Mouse (Mus musculus) limb, embryonic 15.5 days (tissue): ENCODE data around the gene Dio1. TPM values are rescaled to one million over a fixed set of nuclear protein-coding genes. Genes with fewer than 3 reads are reported as not detected.

ENCODE experiments used
- polyA plus RNA-seq: library from polyadenylated mRNA; unstranded; fragments of >200 nt; fragmentation: Nextera tagmentation; extraction: Ambion mirVana; gene quantifications from 2 replicates; pipeline ENCODE4 v1.2.1, GENCODE M21; 2015

Dio1 gene
- polyA plus RNA-seq, 1 experiment from 2014 or later = 0.31 TPM

Other genes with a start within 250 kb of the Dio1 start
- gene Mrpl37, start 240.3 kb downstream of the Dio1 start, polyA plus RNA-seq = 87.8 and 88.3 TPM in 2 replicates
- gene Cyb5rl, start 240.2 kb downstream of the Dio1 start, polyA plus RNA-seq = 8.0 and 8.4 TPM in 2 replicates
- gene Cdcp2, start 210.3 kb downstream of the Dio1 start, polyA plus RNA-seq = not detected in 2 replicates
- 541 and 572 TPM in 2 replicates for gene Tmem59, start 128.8 kb downstream of the Dio1 start, polyA plus RNA-seq
- 28.4 and 53.4 TPM in 2 replicates for gene Tceanc2, start 128.1 kb downstream of the Dio1 start, polyA plus RNA-seq
- not detected in 2 replicates for gene Ldlrad1, start 98.0 kb downstream of the Dio1 start, polyA plus RNA-seq
- gene Lrrc42, start 53.6 kb downstream of the Dio1 start, polyA plus RNA-seq = 75.6 and 77.7 TPM in 2 replicates
- 36.1 and 40.2 TPM in 2 replicates for gene Hspb11, start 53.6 kb downstream of the Dio1 start, polyA plus RNA-seq
- 55.6 and 57.7 TPM in 2 replicates for gene Yipf1, start 7.2 kb upstream of the Dio1 start, polyA plus RNA-seq
- 27.1 and 28.3 TPM in 2 replicates for gene Ndc1, start 60.6 kb upstream of the Dio1 start, polyA plus RNA-seq
- 11.2 and 12.0 TPM in 2 replicates for gene Glis1, start 127.4 kb upstream of the Dio1 start, polyA plus RNA-seq